In genomic region chr19:10067701-10068100, GRCm38 (mm10) we compare ENCODE assay signal across 20 mouse cellular contexts. TPM values are rescaled to one million over a fixed set of nuclear protein-coding genes. Genes with fewer than 3 reads are reported as not detected.
A peak's percentile ranks its signal among the peaks of the same experiment; 100 is the strongest.
DNase-seq lines count a peak whose midpoint lies in the region; ATAC-seq lines count a peak whose summit lies in the region.
"Had no signal": no experiment of that assay in that cellular context is flagged by ENCODE, and none has a peak within 500 bp of the region (broad histone marks: within the 10 kb centered on the region; RNA-seq: fewer than 3 reads in every experiment).

No protein-coding gene starts in this region.

- WGBS in hindbrain, embryonic 14.5 days, result 72% methylated on average over 7 of the region's 7 CpGs
- 69% methylated on average over 7 of the region's 7 CpGs for WGBS in hindbrain, embryonic 13.5 days
- 67% methylated on average over 7 of the region's 7 CpGs for WGBS in lung, embryonic 16.5 days

- H3K4me2 ChIP-seq in hindbrain, embryonic 14.5 days (replicated peaks), result no peak overlapping the region
- H3K4me2 ChIP-seq in hindbrain, embryonic 13.5 days, result no peak overlapping the region
- H3K4me2 ChIP-seq in lung, embryonic 16.5 days (ENCODE audit: low read depth, low read length), result no peak overlapping the region
- H3K4me2 ChIP-seq: hindbrain, embryonic 15.5 days; midbrain, embryonic 15.5 days had no signal

- H3K4me3 ChIP-seq in hindbrain, embryonic 14.5 days (replicated peaks; ENCODE audit: low read length), result no peak overlapping the region
- no peak overlapping the region for H3K4me3 ChIP-seq in hindbrain, embryonic 13.5 days
- H3K4me3 ChIP-seq in lung, embryonic 16.5 days (ENCODE audit: low read length), result no peak overlapping the region
- H3K4me3 ChIP-seq: hindbrain, embryonic 15.5 days; midbrain, embryonic 15.5 days had no signal

- peak; percentile 41 for DNase-seq in adrenal gland, postnatal 14 days
- no peak for DNase-seq in adrenal gland, postnatal 4 days (ENCODE audit: low spot score in 2 of 2)
- peak; percentile 45 for DNase-seq in hindbrain, embryonic 14.5 days (ENCODE audit: low spot score)
- no peak for DNase-seq in lung, postnatal 14 days
- DNase-seq in MN1 (ENCODE audit: low spot score), result peak; percentile 17
- no peak for DNase-seq in urinary bladder, postnatal 25 days (ENCODE audit: low spot score)
- DNase-seq: adrenal gland, adult 8-10 months; cerebellum, postnatal 25 days; gastrocnemius, postnatal 25 days; heart, postnatal 10 days; kidney, postnatal 10 days; liver; liver, postnatal 0 days; thymus, postnatal 36 days had no signal

- H3K9me3 ChIP-seq in hindbrain, embryonic 14.5 days (ENCODE audit: control insufficient read depth, low read length), result no peaks in the 10 kb centered on the region
- no peaks in the 10 kb centered on the region for H3K9me3 ChIP-seq in hindbrain, embryonic 13.5 days
- no peaks in the 10 kb centered on the region for H3K9me3 ChIP-seq in lung, embryonic 16.5 days (ENCODE audit: control insufficient read depth, low read length)
- H3K9me3 ChIP-seq: hindbrain, embryonic 15.5 days; midbrain, embryonic 15.5 days had no signal

- no peak for ATAC-seq in hindbrain, embryonic 14.5 days (ENCODE audit: low FRiP score)
- no peak for ATAC-seq in hindbrain, embryonic 13.5 days (ENCODE audit: low FRiP score)
- ATAC-seq in lung, embryonic 16.5 days (ENCODE audit: low read depth), result 0 out of 2 replicates have a peak, but pooled peaks have one; percentile 13
- ATAC-seq: intestine, postnatal 0 days; liver, postnatal 0 days; midbrain, embryonic 15.5 days had no signal

- no peaks in the 10 kb centered on the region for H3K4me1 ChIP-seq in hindbrain, embryonic 14.5 days (replicated peaks; ENCODE audit: control insufficient read depth, insufficient read depth, low read length)
- peaks cover 6% of the 10 kb centered on the region for H3K4me1 ChIP-seq in hindbrain, embryonic 13.5 days (replicated peaks)
- H3K4me1 ChIP-seq in lung, embryonic 16.5 days (replicated peaks; ENCODE audit: control insufficient read depth, insufficient read depth, low read length), result peaks cover 3% of the 10 kb centered on the region; the same call in 1 of the 2 replicates
- H3K4me1 ChIP-seq: midbrain, embryonic 15.5 days had no signal

- H3K36me3 ChIP-seq in hindbrain, embryonic 14.5 days (replicated peaks; ENCODE audit: control insufficient read depth, insufficient read depth), result peaks cover 100% of the 10 kb centered on the region
- peaks cover 99% of the 10 kb centered on the region for H3K36me3 ChIP-seq in hindbrain, embryonic 13.5 days
- peaks cover 23% of the 10 kb centered on the region for H3K36me3 ChIP-seq in lung, embryonic 16.5 days (ENCODE audit: control insufficient read depth, insufficient read depth, low read length)

- H3K27ac ChIP-seq in hindbrain, embryonic 14.5 days, result no peak overlapping the region
- no peak overlapping the region for H3K27ac ChIP-seq in hindbrain, embryonic 13.5 days
- no peak overlapping the region for H3K27ac ChIP-seq in lung, embryonic 16.5 days (ENCODE audit: low read length)
- H3K27ac ChIP-seq: hindbrain, embryonic 15.5 days; midbrain, embryonic 15.5 days had no signal

- H3K9ac ChIP-seq in hindbrain, embryonic 14.5 days, result no peak overlapping the region
- no peak overlapping the region for H3K9ac ChIP-seq in hindbrain, embryonic 13.5 days
- no peak overlapping the region for H3K9ac ChIP-seq in lung, embryonic 16.5 days (ENCODE audit: low read length)
- H3K9ac ChIP-seq: hindbrain, embryonic 15.5 days; liver, postnatal 0 days; midbrain, embryonic 15.5 days had no signal

- H3K27me3 ChIP-seq in hindbrain, embryonic 14.5 days (ENCODE audit: control insufficient read depth, insufficient read depth, low read length), result no peaks in the 10 kb centered on the region
- no peaks in the 10 kb centered on the region for H3K27me3 ChIP-seq in hindbrain, embryonic 13.5 days
- no peaks in the 10 kb centered on the region for H3K27me3 ChIP-seq in lung, embryonic 16.5 days (ENCODE audit: control insufficient read depth, insufficient read depth, low read depth, low read length)
- H3K27me3 ChIP-seq: CH12.LX; hindbrain, embryonic 15.5 days; midbrain, embryonic 15.5 days had no signal

RNA-seq across cellular contexts. Expression of gene Fads3, which starts 26.3 kb away (rescaled TPM):
- 11.3 and 14.0 TPM in 2 replicates for total RNA-seq in adrenal gland, postnatal 14 days (2021)
- 10 to 100 TPM; 12.2 to 19.3 TPM for total RNA-seq in adrenal gland, postnatal 4 days (2021)
- polyA plus RNA-seq in hindbrain, embryonic 14.5 days (2014; fragmentation: Nextera tagmentation; extraction: Ambion mirVana), result 24.7 and 25.7 TPM in 2 replicates
- 15.2 and 18.0 TPM in 2 replicates for polyA plus RNA-seq in hindbrain, embryonic 13.5 days (2015; fragmentation: Nextera tagmentation; extraction: Ambion mirVana)
- 72.0 and 76.0 TPM in 2 replicates for polyA plus RNA-seq in lung, embryonic 16.5 days (2015; fragmentation: Nextera tagmentation; extraction: Ambion mirVana)

RNA-seq across cellular contexts. Expression of gene Fads2, which starts 33.8 kb away (rescaled TPM):
- 806 and 858 TPM in 2 replicates for total RNA-seq in adrenal gland, postnatal 14 days (2021)
- total RNA-seq in adrenal gland, postnatal 4 days (2021), result 100 to 1,000 TPM; 385 to 397 TPM
- 70.5 and 87.5 TPM in 2 replicates for polyA plus RNA-seq in hindbrain, embryonic 14.5 days (2014; fragmentation: Nextera tagmentation; extraction: Ambion mirVana)
- 149 and 152 TPM in 2 replicates for polyA plus RNA-seq in hindbrain, embryonic 13.5 days (2015; fragmentation: Nextera tagmentation; extraction: Ambion mirVana)
- 67.5 and 74.5 TPM in 2 replicates for polyA plus RNA-seq in lung, embryonic 16.5 days (2015; fragmentation: Nextera tagmentation; extraction: Ambion mirVana)

Comparison
In these comparisons a context has a peak if more than half of its experiments do, and no peak if none do; other contexts are left out.
1. DNase-seq: peak in adrenal gland, postnatal 14 days (single experiment), hindbrain, embryonic 14.5 days (single experiment) and MN1 (single experiment); none in adrenal gland, postnatal 4 days (0 of 2), lung, postnatal 14 days (single experiment) and urinary bladder, postnatal 25 days (single experiment).